Mouse (Mus musculus) heart, embryonic 15.5 days (tissue): ENCODE data around the gene Zfp433. TPM values are rescaled to one million over a fixed set of nuclear protein-coding genes. Genes with fewer than 3 reads are reported as not detected.
"Not testable (repeated sequence)": the region's sequence is repeated elsewhere in the genome, so short reads cannot be mapped to it uniquely, and the experiment has no call there.

Experiments used
- ATAC-seq: fragments of 200-750 bp; cut with Nextera tagmentation; replicated peaks from 2 replicates; pipeline ENCODE4 v1.8.0; 2017; ENCODE audit warnings: low read depth, moderate TSS enrichment; ENCODE audit not compliant: insufficient number of reproducible peaks, insufficient read depth, low FRiP score
- H3K27ac ChIP-seq: fragments of 300-500 bp; sonication (generic); 2 replicates; pipeline ENCODE4 v1.5.1; 2015; ENCODE audit warnings: mild to moderate bottlenecking, inconsistent platforms
- H3K27me3 ChIP-seq: fragments of 300-500 bp; sonication (generic); 2 replicates; pipeline ENCODE4 v1.6.1; 2015; ENCODE audit warnings: inconsistent platforms
- H3K36me3 ChIP-seq: fragments of 300-500 bp; sonication (generic); 2 replicates; pipeline ENCODE4 v1.6.1; 2015; ENCODE audit warnings: mild to moderate bottlenecking, inconsistent platforms
- H3K4me1 ChIP-seq: fragments of 300-500 bp; sonication (generic); replicated peaks from 2 replicates; pipeline ENCODE4 v1.6.1; 2015; ENCODE audit warnings: inconsistent platforms
- H3K4me2 ChIP-seq: fragments of 300-500 bp; sonication (generic); 2 replicates; pipeline ENCODE4 v1.6.1; 2015; ENCODE audit warnings: inconsistent platforms, mild to moderate bottlenecking, moderate library complexity
- H3K4me3 ChIP-seq: fragments of 300-500 bp; sonication (generic); 2 replicates; pipeline ENCODE4 v1.5.1; 2015; ENCODE audit warnings: mild to moderate bottlenecking, inconsistent platforms
- H3K9ac ChIP-seq: fragments of 300-500 bp; sonication (generic); 2 replicates; pipeline ENCODE4 v1.6.1; 2015; ENCODE audit warnings: mild to moderate bottlenecking, inconsistent platforms
- H3K9me3 ChIP-seq: fragments of 300-500 bp; sonication (generic); replicated peaks from 2 replicates; pipeline ENCODE4 v1.6.1; 2016; ENCODE audit warnings: inconsistent platforms
- WGBS: fragments of 180-500 bp; shearing (Covaris S2); methylation state at CpG from one replicate; pipeline ENCODE4 v1.1.7; 2015; ENCODE audit warnings: mixed read lengths; 5-methylcytosine and 5-hydroxymethylcytosine counted together
- polyA plus RNA-seq: library from polyadenylated mRNA; unstranded; fragments of >200 nt; fragmentation: Nextera tagmentation; extraction: Ambion mirVana; gene quantifications from 2 replicates; pipeline ENCODE4 v1.2.1, GENCODE M21; 2015

The Zfp433 gene
- 8.3 and 10.9 TPM in 2 replicates for polyA plus RNA-seq

DNA sequence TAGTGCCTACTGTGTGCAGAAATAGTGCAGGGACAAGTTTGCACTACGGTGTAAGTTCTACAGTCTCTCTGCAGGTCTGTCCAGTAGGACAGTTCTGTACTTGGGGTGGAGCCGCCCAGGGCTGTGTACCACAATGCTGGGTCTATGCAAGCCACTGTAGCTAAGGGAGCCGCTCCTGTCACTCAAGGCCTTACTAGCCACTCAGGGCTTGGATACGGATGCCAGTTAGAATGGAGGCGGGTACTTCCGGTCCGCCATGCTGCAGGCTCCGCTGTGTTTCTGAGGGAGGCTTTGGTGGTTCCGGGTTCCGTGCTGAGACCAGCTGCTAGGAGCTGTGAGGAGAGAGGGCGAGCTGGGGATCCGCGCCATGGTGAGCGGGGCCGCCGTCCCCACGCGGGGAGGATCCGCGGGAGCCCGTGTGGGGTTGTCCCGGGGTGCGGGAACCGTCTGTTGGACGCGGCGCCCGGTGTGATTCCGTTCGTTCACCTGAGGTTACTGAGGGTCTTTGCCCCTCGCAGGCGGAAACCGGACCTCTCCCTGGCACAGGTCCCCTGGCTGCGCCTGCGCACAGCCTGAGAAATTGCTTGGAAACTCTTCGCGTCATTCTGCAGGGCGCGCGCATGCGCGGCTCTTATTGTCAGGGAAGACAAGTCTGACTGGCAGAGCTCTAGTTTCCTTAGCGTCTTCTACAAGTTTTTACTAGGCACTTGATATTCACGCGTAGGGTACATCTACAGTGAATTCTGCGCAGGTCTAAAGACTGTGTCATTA lies at the start of gene Zfp433:
Gene Zfp433 (plus strand): TSS at position 295 of the 771 bp plus-strand sequence.
- not testable (repeated sequence) for H3K36me3 ChIP-seq, H3K4me1 ChIP-seq, H3K9ac ChIP-seq, H3K9me3 ChIP-seq, H3K27ac ChIP-seq, H3K4me3 ChIP-seq, H3K4me2 ChIP-seq, H3K27me3 ChIP-seq
- ATAC-seq = peak; percentile 99
- no CpG with 5 or more reads among the region's 46 CpGs for WGBS

DNA sequence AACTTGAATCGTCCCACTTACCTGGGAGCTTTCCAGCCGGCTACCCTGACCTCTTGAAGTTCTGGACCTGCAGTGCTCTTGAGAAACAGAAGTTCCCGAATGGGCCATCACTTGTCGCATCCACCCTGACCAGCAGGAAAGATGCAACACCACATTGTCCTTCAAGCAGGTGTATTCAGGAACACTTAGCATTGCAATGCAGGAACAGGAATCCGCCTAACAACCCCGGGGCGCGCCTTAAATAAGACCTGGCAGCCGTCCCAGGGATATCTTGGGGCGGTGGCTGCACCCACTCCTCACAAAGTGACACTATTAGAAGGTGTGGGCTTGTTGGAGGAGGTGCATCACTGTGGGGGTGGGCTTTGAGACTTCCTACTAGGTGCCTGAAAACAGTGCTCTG lies 49.4 kb upstream of the Zfp433 start:
- no peak overlapping the region for H3K4me2 ChIP-seq
- H3K36me3 ChIP-seq = peaks cover 15% of the 10 kb centered on the region
- no peak for ATAC-seq
- H3K27me3 ChIP-seq = no peaks in the 10 kb centered on the region
- 95% methylated on average over 10 of the region's 10 CpGs for WGBS
- no peak overlapping the region for H3K27ac ChIP-seq
- 0 out of 2 replicates have a peak, but pooled peaks cover 12% of the 10 kb centered on the region for H3K9me3 ChIP-seq
- H3K9ac ChIP-seq = no peak overlapping the region
- peaks cover 1% of the 10 kb centered on the region; the same call in 1 of the 2 replicates for H3K4me1 ChIP-seq
- H3K4me3 ChIP-seq = no peak overlapping the region

DNA sequence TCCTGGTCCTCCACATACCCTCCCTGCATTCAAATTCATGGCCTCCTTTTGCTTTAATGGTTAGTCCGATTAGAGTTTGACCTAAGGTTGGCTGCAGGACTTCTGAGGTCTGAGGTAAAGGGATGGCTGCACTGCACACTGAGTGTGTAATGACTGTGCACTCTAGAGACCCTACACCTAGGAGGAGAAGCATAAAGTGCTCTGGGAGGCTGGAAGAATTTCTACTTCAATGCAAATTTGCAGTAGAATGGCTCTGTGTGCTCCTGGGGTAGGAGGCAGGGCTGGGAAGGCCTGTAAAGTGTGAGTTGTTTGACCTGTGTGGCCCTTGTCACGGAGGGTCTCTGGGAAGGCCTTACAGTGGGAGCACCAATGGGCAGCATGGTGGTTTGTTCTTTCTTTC lies 48.5 kb upstream of the Zfp433 start:
- Histone ChIP-seq H3K27me3 (no peaks in the 10 kb centered on the region), H3K9ac (no peak overlapping the region), H3K27ac (no peak overlapping the region), H3K4me1 (no peaks in the 10 kb centered on the region), H3K4me3 (no peak overlapping the region), H3K4me2 (no peak overlapping the region), H3K9me3 (0 out of 2 replicates have a peak, but pooled peaks cover 12% of the 10 kb centered on the region), H3K36me3 (peaks cover 15% of the 10 kb centered on the region)
- no peak for ATAC-seq
- WGBS = 95% methylated on average over 2 of the region's 2 CpGs

DNA sequence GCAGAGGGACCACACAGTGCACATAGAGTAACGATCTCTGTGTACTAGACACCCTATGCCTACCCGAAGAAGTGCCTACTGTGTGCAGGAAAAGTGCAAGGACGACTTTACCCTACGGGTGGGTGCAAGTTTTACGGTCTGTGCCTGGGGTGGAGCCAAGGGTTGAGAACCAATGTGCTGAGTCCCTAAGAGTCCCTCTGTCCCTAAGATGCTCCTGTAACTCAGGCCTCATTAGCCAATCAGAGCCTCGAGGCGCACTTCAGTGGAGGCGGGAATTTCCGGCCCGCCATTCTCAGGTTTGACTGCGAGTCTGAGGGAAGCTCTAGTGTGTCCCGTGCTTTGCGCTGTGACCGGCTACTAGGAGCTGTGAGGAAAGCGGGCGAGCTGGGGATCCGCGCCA lies 17.5 kb upstream of the Zfp433 start:
- not testable (repeated sequence) for ATAC-seq, H3K9me3 ChIP-seq, H3K36me3 ChIP-seq, H3K9ac ChIP-seq, H3K4me3 ChIP-seq, H3K4me1 ChIP-seq, H3K27ac ChIP-seq, H3K4me2 ChIP-seq, H3K27me3 ChIP-seq
- WGBS = no CpG with 5 or more reads among the region's 18 CpGs

DNA sequence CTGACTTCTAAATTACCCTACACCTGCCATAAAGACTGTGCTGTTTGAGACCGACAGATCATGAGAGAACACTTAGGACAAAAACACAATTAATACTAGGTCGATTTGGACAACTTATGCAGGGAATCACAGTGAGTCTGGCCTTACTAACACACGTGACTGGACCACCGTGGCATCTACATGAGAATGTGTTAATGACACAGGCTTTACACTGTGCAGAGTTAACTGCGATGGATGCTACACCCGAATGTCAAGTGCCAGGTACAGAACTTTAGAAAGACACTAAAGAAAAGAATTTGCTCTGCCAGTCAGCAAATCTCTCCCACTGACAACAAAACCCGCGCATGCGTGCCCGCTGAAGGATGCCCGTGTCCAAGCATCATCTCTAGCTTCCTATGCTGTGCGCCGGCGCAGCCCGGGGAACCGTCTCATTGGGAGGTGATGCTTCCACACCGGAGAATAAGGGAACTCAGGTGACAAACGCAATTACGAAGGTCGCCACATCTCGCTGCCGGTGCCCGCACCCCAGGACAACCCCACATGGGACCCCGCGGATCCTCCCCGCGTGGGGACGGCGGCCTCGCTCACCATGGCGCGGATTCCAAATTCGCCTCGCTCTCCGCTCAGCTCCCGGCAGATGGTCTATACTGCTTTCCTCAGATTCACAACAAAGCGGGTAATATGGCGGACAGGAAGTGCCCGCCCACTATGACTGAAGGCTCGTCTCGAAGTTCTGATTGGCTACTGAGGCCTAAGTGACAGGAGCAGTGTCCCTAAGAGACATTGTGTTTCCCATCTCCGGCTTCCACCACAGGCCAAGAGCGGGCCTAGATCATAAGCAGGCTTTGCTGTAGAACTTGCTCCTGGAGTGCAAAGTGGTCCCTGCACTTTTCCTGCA lies 66.1 kb downstream of the Zfp433 start, which contains the start of gene Gm3055:
Gene Gm3055 (minus strand): TSS at position 656 of the 898 bp plus-strand sequence.
- peak; percentile 93 for ATAC-seq
- H3K4me1 ChIP-seq, H3K4me2 ChIP-seq, H3K27me3 ChIP-seq, H3K4me3 ChIP-seq, H3K36me3 ChIP-seq, H3K9me3 ChIP-seq, H3K27ac ChIP-seq, H3K9ac ChIP-seq: not testable (repeated sequence)
- WGBS = no CpG with 5 or more reads among the region's 43 CpGs

DNA sequence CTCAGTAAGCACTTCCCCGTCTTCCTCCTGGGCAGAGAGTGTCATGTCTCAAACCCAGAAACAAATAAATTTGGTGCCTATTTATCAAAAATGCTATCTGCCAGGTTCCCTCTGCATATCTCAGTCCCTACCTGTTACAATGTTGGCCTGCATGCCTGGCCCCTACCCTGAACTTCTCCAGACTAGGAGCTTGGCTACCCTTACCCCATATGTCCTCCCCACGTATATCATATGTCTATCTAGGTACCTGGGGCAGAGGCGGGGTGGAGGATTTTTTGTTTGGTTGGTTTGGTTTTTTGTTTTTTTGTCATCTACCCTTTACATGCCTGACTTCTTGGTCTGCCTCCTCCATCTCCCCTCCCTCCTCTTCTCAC lies 66.8 kb downstream of the Zfp433 start:
- not testable (repeated sequence) for ATAC-seq, H3K9ac ChIP-seq, H3K27ac ChIP-seq, H3K4me2 ChIP-seq, H3K9me3 ChIP-seq, H3K4me3 ChIP-seq, H3K27me3 ChIP-seq, H3K36me3 ChIP-seq, H3K4me1 ChIP-seq
- WGBS = no CpG with 5 or more reads among the region's 3 CpGs

Other genes with a start within 250 kb of the Zfp433 start
- gene Nfic, start 249.2 kb upstream of the Zfp433 start, polyA plus RNA-seq = 60.9 and 71.2 TPM in 2 replicates
- gene Celf5, start 222.1 kb upstream of the Zfp433 start, polyA plus RNA-seq = 0.08 and 0.41 TPM in 2 replicates
- 43.6 and 63.4 TPM in 2 replicates for gene Ncln, start 208.4 kb upstream of the Zfp433 start, polyA plus RNA-seq
- gene S1pr4, start 204.7 kb upstream of the Zfp433 start, polyA plus RNA-seq = 0.47 and 1.5 TPM in 2 replicates
- 0.64 and 1.6 TPM in 2 replicates for gene Gna15, start 180.6 kb upstream of the Zfp433 start, polyA plus RNA-seq
- 52.1 and 64.1 TPM in 2 replicates for gene Gna11, start 159.6 kb upstream of the Zfp433 start, polyA plus RNA-seq
- 650 and 761 TPM in 2 replicates for gene Aes, start 145.3 kb upstream of the Zfp433 start, polyA plus RNA-seq
- gene Tle2, start 130.3 kb upstream of the Zfp433 start, polyA plus RNA-seq = 23.6 and 29.3 TPM in 2 replicates
- 23.9 and 30.5 TPM in 2 replicates for gene Tle6, start 103.8 kb upstream of the Zfp433 start, polyA plus RNA-seq
- gene BC025920, start 98.6 kb upstream of the Zfp433 start, polyA plus RNA-seq = 0.48 and 0.72 TPM in 2 replicates
- gene Sirt6, start 77.0 kb upstream of the Zfp433 start, polyA plus RNA-seq = 20.8 and 26.7 TPM in 2 replicates
- 12.3 and 13.7 TPM in 2 replicates for gene Ankrd24, start 76.3 kb upstream of the Zfp433 start, polyA plus RNA-seq
- gene Gm10778, start 55.8 kb upstream of the Zfp433 start, polyA plus RNA-seq = 2.8 and 2.9 TPM in 2 replicates
- gene Gm3055, start 66.3 kb downstream of the Zfp433 start, polyA plus RNA-seq = 3.9 and 4.6 TPM in 2 replicates
- 1.2 and 2.2 TPM in 2 replicates for gene Gm4767, start 107.4 kb downstream of the Zfp433 start, polyA plus RNA-seq
- 4.8 and 6.1 TPM in 2 replicates for gene Gm32687, start 159.1 kb downstream of the Zfp433 start, polyA plus RNA-seq
- gene Zfp781, start 225.7 kb downstream of the Zfp433 start, polyA plus RNA-seq = 1.4 and 2.5 TPM in 2 replicates